Mouse (Mus musculus) heart, embryonic 16.5 days (tissue): ENCODE results near the gene Npnt. TPM values are rescaled to one million over a fixed set of nuclear protein-coding genes. Genes with fewer than 3 reads are reported as not detected.

ENCODE experiments used
- ATAC-seq: fragments of 200-750 bp; cut with Nextera tagmentation; replicated peaks from 2 replicates; pipeline ENCODE4 v1.8.0; 2017; ENCODE audit warnings: moderate number of reproducible peaks; ENCODE audit not compliant: insufficient read depth, low FRiP score; ENCODE audit errors: extremely low read depth
- H3K27ac ChIP-seq: fragments of 300-500 bp; sonication (generic); 2 replicates; pipeline ENCODE4 v1.5.1; 2014; ENCODE audit warnings: mild to moderate bottlenecking, low read length, control low read depth, moderate library complexity
- H3K27me3 ChIP-seq: fragments of 300-500 bp; sonication (generic); 2 replicates; pipeline ENCODE4 v1.6.1; 2014; ENCODE audit warnings: low read length, mixed read lengths; ENCODE audit not compliant: control insufficient read depth, insufficient read depth
- H3K36me3 ChIP-seq: fragments of 300-500 bp; sonication (generic); 2 replicates; pipeline ENCODE4 v1.6.1; 2014; ENCODE audit not compliant: control insufficient read depth, insufficient read depth
- H3K4me1 ChIP-seq: fragments of 300-500 bp; sonication (generic); 2 replicates; pipeline ENCODE4 v1.6.1; 2014; ENCODE audit warnings: low read length, mixed read lengths; ENCODE audit not compliant: control insufficient read depth, insufficient read depth
- H3K4me2 ChIP-seq: fragments of 300-500 bp; sonication (generic); 2 replicates; pipeline ENCODE4 v1.6.1; 2014; ENCODE audit warnings: low read depth, mild to moderate bottlenecking, control low read depth, low read length
- H3K4me3 ChIP-seq: fragments of 300-500 bp; sonication (generic); 2 replicates; pipeline ENCODE4 v1.5.1; 2014; ENCODE audit warnings: mild to moderate bottlenecking, control low read depth, low read length
- H3K9ac ChIP-seq: fragments of 300-500 bp; sonication (generic); 2 replicates; pipeline ENCODE4 v1.6.1; 2014; ENCODE audit warnings: low read length, control low read depth
- H3K9me3 ChIP-seq: fragments of 300-500 bp; sonication (generic); replicated peaks from 2 replicates; pipeline ENCODE4 v1.6.1; 2016; ENCODE audit warnings: low read length; ENCODE audit not compliant: control insufficient read depth
- WGBS: fragments of 180-500 bp; shearing (Covaris S2); extraction: QIAGEN DNeasy Blood & Tissue Kit; methylation state at CpG from one replicate; pipeline ENCODE4 v1.1.7; 2014; 5-methylcytosine and 5-hydroxymethylcytosine counted together
- polyA plus RNA-seq: library from polyadenylated mRNA; unstranded; fragments of >200 nt; fragmentation: Nextera tagmentation; extraction: Ambion mirVana; gene quantifications from 2 replicates; pipeline ENCODE4 v1.2.1, GENCODE M21; 2015

Npnt gene
- 11.7 and 20.5 TPM in 2 replicates for polyA plus RNA-seq

DNA sequence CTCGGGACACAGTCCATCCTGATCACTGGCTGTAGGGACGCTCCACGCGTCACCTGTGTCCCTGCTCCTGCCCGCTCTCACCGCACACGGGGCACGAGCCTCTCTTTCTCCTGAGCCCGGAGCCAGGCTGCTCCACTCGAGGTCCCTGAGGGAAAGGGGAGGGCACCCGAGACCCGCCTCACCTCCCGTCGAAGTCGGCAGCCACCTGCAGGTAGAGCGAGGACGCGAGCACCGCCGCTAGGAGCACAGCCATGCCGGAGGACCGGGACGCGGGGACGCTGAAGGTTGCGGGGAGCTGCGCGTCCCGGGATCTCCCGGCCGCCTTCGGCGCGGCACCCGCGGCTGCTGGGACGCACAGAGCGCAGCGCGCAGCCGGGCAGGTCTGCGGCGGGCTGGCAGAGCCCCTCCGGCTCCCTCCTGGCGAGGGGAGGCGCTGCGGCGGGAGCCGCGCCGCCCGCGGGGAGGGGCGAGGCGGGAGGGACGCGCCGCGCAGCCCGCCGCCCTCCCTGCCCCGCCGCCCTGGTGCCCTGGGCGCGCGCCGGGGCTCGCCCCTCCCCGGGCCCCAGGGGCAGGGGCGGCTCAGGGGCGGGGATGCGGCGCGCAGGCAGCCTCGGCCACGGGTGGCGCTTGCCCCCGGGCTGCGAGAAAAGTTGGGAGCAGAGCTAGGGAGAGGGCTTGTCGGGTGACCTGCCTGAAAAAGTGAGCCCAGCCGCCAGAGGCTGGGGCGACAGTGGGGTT lies at the start of gene Npnt:
Gene Npnt, minus strand, starts transcription at position 501 of the 738 bp plus-strand sequence.
- Histone ChIP-seq H3K27me3 (no peaks in the 10 kb centered on the region), H3K4me1 (peaks cover 10% of the 10 kb centered on the region), H3K27ac (0 out of 2 replicates have a peak within 1 kb of the TSS, but pooled peaks have one; percentile 9), H3K9ac (peak within 1 kb of the TSS; percentile 74), H3K4me2 (peak within 1 kb of the TSS; percentile 100), H3K4me3 (peak within 1 kb of the TSS; percentile 77), H3K36me3 (no peaks in the 10 kb centered on the region), H3K9me3 (no peaks in the 10 kb centered on the region)
- peak; percentile 78 for ATAC-seq
- under 1% methylated on average over 69 of the region's 82 CpGs for WGBS

DNA sequence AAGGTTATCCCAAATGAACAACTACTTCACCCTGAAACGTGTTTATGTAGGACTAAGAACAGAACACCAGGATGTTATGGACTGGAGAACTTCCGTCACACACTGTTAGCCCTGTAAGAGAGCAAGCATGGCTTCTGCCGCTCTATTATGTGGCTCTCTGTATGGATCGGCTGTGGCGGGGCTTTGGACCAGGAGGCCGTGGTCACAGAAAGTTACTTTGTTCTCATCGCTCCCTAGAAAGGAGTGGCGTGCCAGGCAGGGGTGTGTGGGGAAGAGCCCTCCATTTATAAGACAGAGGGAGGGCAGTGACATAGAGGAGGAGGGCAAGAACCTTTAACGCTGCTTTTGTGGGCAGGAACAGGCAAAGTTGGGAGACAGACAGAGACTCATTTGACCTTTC lies 46.2 kb upstream of the Npnt start:
- H3K27ac ChIP-seq = no peak overlapping the region

DNA sequence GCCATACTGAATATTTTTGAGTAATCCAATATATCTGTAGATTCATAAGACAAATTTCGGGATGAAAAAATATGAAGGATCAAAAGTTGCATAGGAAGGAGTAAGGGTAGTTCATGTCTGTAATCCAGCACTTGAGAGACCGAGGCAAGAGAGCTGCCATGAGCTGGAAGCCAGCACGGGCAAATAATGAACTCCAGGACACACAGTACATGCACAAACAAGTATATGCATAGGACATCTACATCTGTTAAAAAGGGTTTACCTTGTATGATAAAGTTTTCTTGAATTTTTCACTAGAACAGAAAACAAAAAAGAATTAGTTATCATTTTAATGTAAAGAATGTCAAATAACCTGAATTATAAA lies 45.8 kb upstream of the Npnt start:
- ATAC-seq = no peak
- no peak overlapping the region for H3K27ac ChIP-seq
- H3K4me1 ChIP-seq = no peaks in the 10 kb centered on the region
- H3K27me3 ChIP-seq = no peaks in the 10 kb centered on the region
- no peaks in the 10 kb centered on the region for H3K9me3 ChIP-seq
- H3K36me3 ChIP-seq = 0 out of 2 replicates have a peak, but pooled peaks cover 7% of the 10 kb centered on the region
- H3K4me3 ChIP-seq = no peak overlapping the region
- WGBS = 84% methylated on average over 3 of the region's 3 CpGs
- H3K4me2 ChIP-seq = no peak overlapping the region
- no peak overlapping the region for H3K9ac ChIP-seq

More for the DNA sequence above, 46.2 kb upstream of the Npnt start:
- ATAC-seq = no peak
- Histone ChIP-seq H3K9me3 (no peaks in the 10 kb centered on the region), H3K27me3 (no peaks in the 10 kb centered on the region), H3K4me1 (no peaks in the 10 kb centered on the region), H3K36me3 (0 out of 2 replicates have a peak, but pooled peaks cover 7% of the 10 kb centered on the region), H3K4me2 (no peak overlapping the region), H3K9ac (no peak overlapping the region), H3K4me3 (no peak overlapping the region)
- WGBS = 86% methylated on average over 9 of the region's 9 CpGs

DNA sequence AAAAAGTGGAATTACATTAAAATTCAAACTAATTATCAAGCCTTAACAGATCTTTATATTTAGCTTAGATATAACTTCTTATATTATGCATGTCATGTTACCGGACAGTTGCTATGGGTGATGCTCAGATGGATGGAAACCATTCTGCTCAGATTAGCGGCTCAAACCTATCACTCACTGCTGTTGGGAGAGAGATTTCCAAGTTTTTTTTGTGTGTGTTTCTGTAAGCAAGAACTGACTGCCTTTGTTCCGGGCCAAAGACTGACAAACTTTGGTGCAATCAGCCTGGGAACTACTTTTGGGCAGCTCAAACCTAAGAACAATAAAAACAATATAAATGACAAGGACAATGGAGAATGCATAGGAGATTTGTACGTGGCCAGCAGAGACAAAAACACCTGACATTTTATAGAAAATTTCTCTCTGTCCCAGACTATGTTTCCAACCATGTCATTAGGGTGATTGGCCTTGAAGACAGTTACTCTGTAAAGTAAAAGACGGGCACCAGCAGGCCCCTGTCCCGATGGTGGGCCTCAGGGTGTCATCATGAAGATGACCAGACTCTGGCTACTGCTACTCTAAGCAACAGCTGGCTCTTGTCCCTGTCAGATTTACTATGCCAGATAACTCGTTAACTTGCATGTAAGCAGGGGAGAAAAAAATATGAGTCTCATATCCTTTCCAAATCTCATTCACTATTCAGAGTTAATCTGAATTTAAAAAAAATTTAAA lies 45.2 kb upstream of the Npnt start:
- no peak for ATAC-seq
- WGBS = 65% methylated on average over 7 of the region's 7 CpGs

DNA sequence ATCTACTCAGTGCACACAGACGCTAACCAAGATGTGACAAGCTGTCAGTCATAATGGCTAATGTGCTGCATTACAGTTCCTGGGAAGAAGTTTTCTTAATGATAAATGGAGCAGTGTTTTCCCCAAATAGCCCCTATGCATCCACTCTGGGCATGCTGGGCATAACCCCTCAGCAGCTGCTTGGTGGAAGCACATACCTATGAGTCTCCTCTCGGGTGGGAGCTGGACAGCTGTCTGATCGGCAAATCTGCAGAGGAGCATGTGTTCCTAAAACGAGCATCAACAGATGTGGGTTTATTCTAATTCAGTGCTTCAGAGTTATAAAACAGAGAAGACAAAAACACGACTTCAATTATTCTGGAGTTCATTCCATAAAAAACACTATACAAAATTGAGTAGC lies 36.1 kb upstream of the Npnt start:
- Histone ChIP-seq H3K27me3 (no peaks in the 10 kb centered on the region), H3K4me3 (no peak overlapping the region), H3K4me1 (peaks cover 3% of the 10 kb centered on the region; the same call in 1 of the 2 replicates), H3K9me3 (no peaks in the 10 kb centered on the region), H3K27ac (no peak overlapping the region), H3K4me2 (no peak overlapping the region), H3K36me3 (no peaks in the 10 kb centered on the region), H3K9ac (no peak overlapping the region)
- no peak for ATAC-seq
- 81% methylated on average over 5 of the region's 5 CpGs for WGBS

More for the DNA sequence above, 45.2 kb upstream of the Npnt start:
- no peaks in the 10 kb centered on the region for H3K27me3 ChIP-seq
- H3K4me2 ChIP-seq = no peak overlapping the region
- no peak overlapping the region for H3K9ac ChIP-seq
- H3K27ac ChIP-seq = no peak overlapping the region
- no peaks in the 10 kb centered on the region for H3K9me3 ChIP-seq
- H3K36me3 ChIP-seq = 0 out of 2 replicates have a peak, but pooled peaks cover 7% of the 10 kb centered on the region
- H3K4me3 ChIP-seq = no peak overlapping the region
- H3K4me1 ChIP-seq = no peaks in the 10 kb centered on the region

DNA sequence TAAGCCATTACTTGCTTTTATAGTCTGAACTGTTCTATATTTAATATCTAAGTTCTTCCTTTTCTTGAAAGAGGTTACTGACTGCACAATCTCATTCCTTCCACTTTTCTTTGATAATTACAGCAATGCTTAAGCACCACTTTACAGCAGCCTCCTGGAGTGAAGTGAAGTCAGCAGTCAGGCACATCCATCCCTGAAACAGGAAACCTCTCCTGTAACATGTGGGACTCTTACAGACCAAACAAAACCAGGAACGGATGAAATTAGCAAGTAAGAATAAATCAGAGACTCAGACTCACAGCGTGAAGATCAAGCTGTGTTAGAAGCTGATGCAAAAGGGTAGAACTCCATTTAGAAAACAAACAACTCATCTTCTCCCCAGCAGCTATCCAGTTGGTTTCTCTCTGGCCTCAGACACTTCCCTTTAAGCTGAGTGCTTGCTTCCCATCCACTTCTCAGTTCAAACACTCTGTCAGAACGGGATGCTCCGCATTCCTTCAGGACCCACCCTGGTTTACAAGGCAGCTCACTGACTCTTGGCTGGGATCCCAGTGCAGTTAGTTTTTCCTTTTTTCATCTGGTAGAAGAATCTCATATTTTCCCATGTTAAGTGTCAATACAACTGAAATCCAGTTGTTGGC lies 33.9 kb upstream of the Npnt start:
- no peak overlapping the region for H3K4me2 ChIP-seq
- no peaks in the 10 kb centered on the region for H3K36me3 ChIP-seq
- H3K4me1 ChIP-seq = peaks cover 3% of the 10 kb centered on the region; the same call in 1 of the 2 replicates
- no peak overlapping the region for H3K9ac ChIP-seq
- peak; percentile 49 for ATAC-seq
- no peaks in the 10 kb centered on the region for H3K27me3 ChIP-seq
- H3K4me3 ChIP-seq = no peak overlapping the region
- no peaks in the 10 kb centered on the region for H3K9me3 ChIP-seq
- 21% methylated on average over 4 of the region's 4 CpGs for WGBS
- H3K27ac ChIP-seq = no peak overlapping the region

DNA sequence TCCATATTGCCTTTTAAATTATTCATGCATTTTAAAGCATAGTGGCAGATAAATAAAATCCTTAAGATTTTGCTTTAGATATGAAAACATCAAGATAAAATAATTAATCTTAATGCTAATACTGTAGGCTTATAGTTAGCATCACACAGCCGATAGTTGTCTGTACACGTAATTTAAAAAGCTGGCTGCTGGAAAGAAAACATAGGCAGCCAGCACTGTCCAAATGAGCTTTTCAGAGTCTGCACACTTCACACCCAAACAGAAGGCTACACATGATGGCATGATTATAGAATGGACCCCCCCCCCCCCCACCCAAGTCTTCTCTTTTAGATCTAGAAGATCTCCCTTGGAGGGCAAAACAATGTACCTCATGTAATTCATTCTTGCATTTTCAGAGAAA lies 31.9 kb upstream of the Npnt start:
- ATAC-seq = no peak
- Histone ChIP-seq H3K9me3 (peaks cover 3% of the 10 kb centered on the region; the same call in 1 of the 2 replicates), H3K27me3 (no peaks in the 10 kb centered on the region), H3K4me1 (peaks cover 3% of the 10 kb centered on the region; the same call in 1 of the 2 replicates), H3K27ac (no peak overlapping the region), H3K4me2 (no peak overlapping the region), H3K9ac (no peak overlapping the region), H3K36me3 (no peaks in the 10 kb centered on the region), H3K4me3 (no peak overlapping the region)
- 94% methylated on average over 2 of the region's 2 CpGs for WGBS

DNA sequence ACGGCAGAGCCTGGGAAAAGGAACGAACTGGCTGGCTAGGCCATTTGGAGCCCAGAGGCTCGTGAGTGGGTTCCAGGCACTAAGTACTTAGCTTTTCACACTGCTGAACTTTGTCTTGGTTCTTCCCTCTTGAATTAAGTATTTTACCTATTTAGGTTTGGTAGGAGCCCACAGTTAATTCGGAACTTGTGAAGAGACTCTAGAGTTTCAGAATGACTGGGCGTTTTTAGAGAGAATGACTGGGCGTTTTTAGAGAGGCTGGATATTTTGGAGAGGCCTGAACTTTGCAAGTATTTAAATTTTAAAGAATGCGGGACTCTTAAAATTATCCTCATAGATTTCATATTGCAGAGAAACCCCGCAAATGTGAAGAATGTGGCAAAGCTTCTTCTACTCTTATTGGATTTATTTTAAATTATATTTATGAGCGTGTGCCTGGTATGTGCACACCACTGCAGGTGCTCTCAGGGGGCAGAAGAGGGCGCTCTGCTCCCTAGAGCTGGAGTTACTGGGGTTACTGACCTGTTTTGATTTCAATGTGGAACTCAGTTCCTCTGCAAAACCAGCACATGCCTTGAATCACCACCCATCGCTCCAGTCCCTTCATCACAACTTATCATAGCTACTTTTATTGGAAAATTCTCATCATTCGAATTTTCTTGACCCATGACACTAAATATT lies 29.8 kb upstream of the Npnt start:
- ATAC-seq = no peak
- 90% methylated on average over 12 of the region's 12 CpGs for WGBS
- no peak overlapping the region for H3K4me3 ChIP-seq
- H3K27ac ChIP-seq = no peak overlapping the region
- no peak overlapping the region for H3K4me2 ChIP-seq
- no peaks in the 10 kb centered on the region for H3K27me3 ChIP-seq
- H3K36me3 ChIP-seq = no peaks in the 10 kb centered on the region
- H3K9ac ChIP-seq = no peak overlapping the region
- H3K4me1 ChIP-seq = peaks cover 3% of the 10 kb centered on the region; the same call in 1 of the 2 replicates
- peaks cover 3% of the 10 kb centered on the region; the same call in 1 of the 2 replicates for H3K9me3 ChIP-seq
